Mouse (Mus musculus) B cell, adult (primary cell): ENCODE results near the gene Atp2b2. TPM values are rescaled to one million over a fixed set of nuclear protein-coding genes. Genes with fewer than 3 reads are reported as not detected.

Source experiments
- total RNA-seq: library from RNA; stranded (reverse); gene quantifications from 4 replicates; pipeline ENCODE4 v1.2.4, GENCODE M21; 2023; ENCODE audit not compliant: inconsistent age

Atp2b2 gene
- total RNA-seq: not detected in 4 replicates

GRCm38 (mm10) chr6:114042332-114042731 is at the start of gene Atp2b2:
TSS of gene Atp2b2 (minus strand) at chr6:114042613.

GRCm38 (mm10) chr6:113740236-113741217 is 301.9 kb downstream of the Atp2b2 start, which contains the start of gene Sec13:
TSS of gene Sec13 (minus strand) at chr6:113740743.

DNA sequence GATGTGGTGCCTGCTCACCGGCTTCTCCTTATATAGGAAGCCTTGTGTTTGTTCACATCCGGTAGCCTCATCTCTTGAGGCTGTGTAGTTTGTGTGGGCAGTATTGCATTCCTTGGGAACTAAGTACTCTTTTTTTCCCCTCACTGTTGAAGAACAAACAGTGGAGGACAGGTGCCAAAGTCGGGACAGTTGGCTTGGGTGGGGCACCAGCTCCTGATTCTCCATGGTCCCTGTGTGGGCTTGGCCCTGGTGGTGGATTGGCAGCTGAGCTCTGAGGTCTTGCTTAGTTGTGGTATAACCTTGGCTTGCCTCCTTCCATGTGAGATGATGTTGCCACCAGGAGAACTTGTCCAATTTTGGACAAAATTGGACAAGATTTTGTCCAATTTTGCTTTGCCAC is 322.5 kb downstream of the Atp2b2 start, which contains the start of gene Ghrl:
Gene Ghrl, minus strand, starts transcription at position 3 of the 400 bp plus-strand sequence.

DNA sequence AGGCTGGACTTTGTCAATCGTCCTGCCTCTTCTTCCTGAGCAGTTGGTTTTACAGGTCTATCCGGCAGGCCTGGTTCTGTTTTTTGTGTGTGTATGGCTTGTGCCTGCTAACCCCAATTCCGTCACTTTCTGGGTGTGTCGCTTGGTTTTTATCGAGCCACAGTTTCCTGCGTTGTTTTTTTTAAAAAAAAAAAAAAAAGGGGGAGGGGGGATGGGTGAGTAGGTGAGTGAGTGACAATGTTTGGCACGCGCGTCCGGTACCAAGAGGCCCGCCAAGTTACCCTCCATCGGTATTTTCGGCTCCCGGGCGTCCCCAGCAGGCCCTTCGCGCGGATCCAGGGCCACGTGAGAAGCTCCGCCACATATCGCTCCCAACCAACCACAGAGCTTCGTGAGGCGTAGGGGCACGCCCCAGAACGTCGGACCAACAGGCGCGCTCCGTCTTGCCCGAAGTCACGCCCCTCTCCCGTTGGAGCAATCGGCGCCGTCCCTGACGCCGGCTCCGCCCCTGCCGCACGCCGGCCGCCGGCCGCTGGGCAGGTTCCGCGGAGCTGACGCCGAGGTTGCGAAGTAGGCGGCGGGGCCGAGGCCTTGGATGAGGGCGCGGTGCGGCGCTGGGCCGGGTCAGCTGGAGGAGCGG is 345.7 kb downstream of the Atp2b2 start, which contains the start of gene Tatdn2:
Gene Tatdn2, plus strand, starts transcription at position 469 of the 640 bp plus-strand sequence.

Other genes starting within 250 kb of the Atp2b2 start
- gene Slc6a11, start 88.6 kb upstream of the Atp2b2 start, total RNA-seq: not detected in 4 replicates
- gene Slc6a1, start 240.0 kb upstream of the Atp2b2 start, total RNA-seq: not detected in 4 replicates